Mouse (Mus musculus): ENCODE data around the gene Itpkb. TPM values are rescaled to one million over a fixed set of nuclear protein-coding genes. Genes with fewer than 3 reads are reported as not detected.

Itpkb gene
- total and polyA plus RNA-seq, 3 experiments: 3.4 to 9.2 TPM; not detected in 1

DNA sequence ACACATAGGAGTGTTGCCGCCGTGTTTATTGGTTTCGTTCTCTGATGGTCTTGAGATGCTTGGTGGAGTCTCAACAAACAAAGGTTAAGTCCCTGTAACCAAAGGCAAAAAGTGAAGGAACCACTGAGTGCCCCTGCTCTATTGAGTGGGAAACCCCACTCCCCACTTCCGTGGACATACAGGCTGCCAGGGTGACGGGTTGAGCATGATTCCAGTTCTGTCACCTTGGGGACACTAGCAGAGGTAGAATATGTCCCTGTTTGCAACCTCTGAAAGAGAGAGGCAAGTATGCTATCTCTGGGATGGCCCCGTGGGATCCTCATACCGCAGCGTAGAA lies 73.0 kb downstream of the Itpkb start:
- Histone ChIP-seq H3K27ac (ENCODE audit: control insufficient read depth, low read depth, low read length) (no peak overlapping the region), H3K4me3 (ENCODE audit: control insufficient read depth in 1 of 2, insufficient read depth in 1 of 2, low read depth in 2 of 2, low read length in 2 of 2) (no peak overlapping the region), H3K79me2 (ENCODE audit: control insufficient read depth, insufficient read depth, low read length, poor library complexity) (no peaks in the 10 kb centered on the region), H3K9me3 (replicated peaks; ENCODE audit: insufficient read depth, low read length) (no peaks in the 10 kb centered on the region), H3K9ac (ENCODE audit: control insufficient read depth, low read depth, low read length, poor library complexity, severe bottlenecking) (no peak overlapping the region), H3K4me1 (ENCODE audit: control insufficient read depth in 1 of 2, insufficient read depth in 2 of 2, low read length in 2 of 2) (no peaks in the 10 kb centered on the region), H3K36me3 (ENCODE audit: control insufficient read depth in 1 of 2, insufficient read depth in 2 of 2, low read length in 2 of 2) (no peaks in the 10 kb centered on the region), H3K27me3 (ENCODE audit: control insufficient read depth in 1 of 2, insufficient read depth in 2 of 2, low read length in 2 of 2) (no peaks in the 10 kb centered on the region)
- no peak for DNase-seq (ENCODE audit: low read depth, low spot score)
- TF ChIP-seq JUND (IDR thresholded peaks at IDR 0.05; ENCODE audit: low read depth, low read length) (no peak), TBP (IDR thresholded peaks at IDR 0.05; ENCODE audit: low read depth, low read length) (no peak), ZKSCAN1 (IDR thresholded peaks at IDR 0.05; ENCODE audit: low read depth, low read length) (no peak), SMC3 (IDR thresholded peaks at IDR 0.05; ENCODE audit: low read depth, low read length) (no peak), ZMIZ1 (IDR thresholded peaks at IDR 0.05; ENCODE audit: low read depth, low read length) (no peak), ZNF384 (IDR thresholded peaks at IDR 0.05; ENCODE audit: low read depth, low read length) (no peak), TAL1 (IDR thresholded peaks at IDR 0.05; ENCODE audit: low read length) (no peak), GATA1 (IDR thresholded peaks at IDR 0.05; ENCODE audit: low read depth, low read length) (no peak), ETS1 (IDR thresholded peaks at IDR 0.05; ENCODE audit: low read depth, low read length) (no peak), CTCF (IDR thresholded peaks at IDR 0.05 in 2 of 3, conservative IDR thresholded peaks at IDR 0.05 in 1 of 3; ENCODE audit: control insufficient read depth in 1 of 3, insufficient read depth in 1 of 3, low read depth in 2 of 3, low read length in 3 of 3, poor library complexity in 1 of 3, severe bottlenecking in 1 of 3) (no peak), SIN3A (IDR thresholded peaks at IDR 0.05; ENCODE audit: low read length) (no peak), RCOR1 (IDR thresholded peaks at IDR 0.05; ENCODE audit: low read depth, low read length) (no peak), HCFC1 (IDR thresholded peaks at IDR 0.05; ENCODE audit: low read depth, low read length) (no peak)

DNA sequence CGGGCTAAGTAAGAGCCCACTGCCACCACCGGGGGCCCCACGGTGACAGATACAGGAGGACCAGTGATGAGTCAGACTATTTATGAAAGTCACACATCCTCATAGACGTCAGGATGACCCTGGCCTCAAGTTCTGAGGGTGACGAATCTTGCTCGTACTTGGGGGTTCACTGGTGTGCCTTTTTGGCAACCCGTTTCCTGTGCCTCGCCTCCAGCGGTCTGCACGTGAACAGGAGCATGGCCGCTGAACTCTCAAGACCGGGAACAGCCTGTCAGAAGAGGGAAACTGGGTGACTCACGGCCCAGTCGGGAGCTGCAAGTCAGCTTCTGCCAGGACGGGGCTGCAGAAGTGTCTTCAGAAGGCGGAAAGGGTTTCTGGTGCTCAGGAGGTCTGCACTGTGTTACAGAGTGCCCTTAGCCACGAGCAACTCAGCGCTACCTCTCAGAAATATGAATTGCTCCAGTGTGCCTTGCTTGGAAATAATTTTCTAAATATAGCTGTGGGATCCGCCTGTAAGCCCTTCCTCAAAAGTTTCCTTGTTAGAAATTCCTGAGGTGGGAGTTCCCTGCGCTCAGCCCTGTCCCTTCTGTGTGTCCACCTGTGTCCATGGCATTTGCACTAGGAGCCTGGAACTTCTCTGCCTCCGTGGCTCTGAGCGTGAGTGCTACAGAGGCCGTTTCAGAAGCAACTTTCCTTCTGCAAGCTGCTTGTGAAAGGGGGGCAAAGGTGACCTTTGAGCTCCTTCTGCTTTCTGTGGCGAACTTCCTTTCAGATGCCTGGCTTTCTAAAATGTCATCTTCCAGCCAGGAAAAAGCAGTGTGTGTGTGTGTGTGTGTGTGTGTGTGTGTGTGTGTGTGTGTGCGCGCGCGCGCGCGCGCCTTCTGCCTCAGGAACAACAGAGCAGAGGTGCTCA lies 73.7 kb downstream of the Itpkb start:
- no peak overlapping the region for H3K4me3 ChIP-seq (ENCODE audit: control insufficient read depth in 1 of 2, insufficient read depth in 1 of 2, low read depth in 2 of 2, low read length in 2 of 2)
- no peaks in the 10 kb centered on the region for H3K36me3 ChIP-seq (ENCODE audit: control insufficient read depth in 1 of 2, insufficient read depth in 2 of 2, low read length in 2 of 2)

More for the DNA sequence above, 73.7 kb downstream of the Itpkb start:
- H3K9me3 ChIP-seq (replicated peaks; ENCODE audit: insufficient read depth, low read length): no peaks in the 10 kb centered on the region
- no peak overlapping the region for H3K27ac ChIP-seq (ENCODE audit: control insufficient read depth, low read depth, low read length)
- H3K27me3 ChIP-seq (ENCODE audit: control insufficient read depth in 1 of 2, insufficient read depth in 2 of 2, low read length in 2 of 2): no peaks in the 10 kb centered on the region
- H3K9ac ChIP-seq (ENCODE audit: control insufficient read depth, low read depth, low read length, poor library complexity, severe bottlenecking): no peak overlapping the region
- TF ChIP-seq CHD2 (IDR thresholded peaks at IDR 0.05; ENCODE audit: low read length) (no peak), E2F4 (IDR thresholded peaks at IDR 0.05; ENCODE audit: borderline replicate concordance, low read depth, low read length) (no peak), GABPA (IDR thresholded peaks at IDR 0.05; ENCODE audit: low read depth, low read length) (no peak), CTCF (IDR thresholded peaks at IDR 0.05 in 2 of 3, conservative IDR thresholded peaks at IDR 0.05 in 1 of 3; ENCODE audit: control insufficient read depth in 1 of 3, insufficient read depth in 1 of 3, low read depth in 2 of 3, low read length in 3 of 3, poor library complexity in 1 of 3, severe bottlenecking in 1 of 3) (no peak), RCOR1 (IDR thresholded peaks at IDR 0.05; ENCODE audit: low read depth, low read length) (no peak), MEF2A (IDR thresholded peaks at IDR 0.05; ENCODE audit: extremely low read depth, insufficient replicate concordance, low read depth, low read length, poor library complexity, severe bottlenecking) (no peak), USF2 (IDR thresholded peaks at IDR 0.05; ENCODE audit: borderline replicate concordance in 1 of 2, insufficient read depth in 1 of 2, low read depth in 1 of 2, low read length in 2 of 2) (no peak), ZNF384 (IDR thresholded peaks at IDR 0.05; ENCODE audit: low read depth, low read length) (no peak), TCF12 (IDR thresholded peaks at IDR 0.05; ENCODE audit: low read depth, low read length) (no peak)
- no peaks in the 10 kb centered on the region for H3K79me2 ChIP-seq (ENCODE audit: control insufficient read depth, insufficient read depth, low read length, poor library complexity)
- no peaks in the 10 kb centered on the region for H3K4me1 ChIP-seq (ENCODE audit: control insufficient read depth in 1 of 2, insufficient read depth in 2 of 2, low read length in 2 of 2)
- DNase-seq (ENCODE audit: low read depth, low spot score): no peak

Data from MEL (cell line).